Mouse (Mus musculus): Measurements from ENCODE around the gene Troap. TPM values are rescaled to one million over a fixed set of nuclear protein-coding genes. Genes with fewer than 3 reads are reported as not detected.

The Troap gene
- total RNA-seq, 4 experiments from 2014 or later: 0.33 to 0.66 (median 0.46) TPM

DNA sequence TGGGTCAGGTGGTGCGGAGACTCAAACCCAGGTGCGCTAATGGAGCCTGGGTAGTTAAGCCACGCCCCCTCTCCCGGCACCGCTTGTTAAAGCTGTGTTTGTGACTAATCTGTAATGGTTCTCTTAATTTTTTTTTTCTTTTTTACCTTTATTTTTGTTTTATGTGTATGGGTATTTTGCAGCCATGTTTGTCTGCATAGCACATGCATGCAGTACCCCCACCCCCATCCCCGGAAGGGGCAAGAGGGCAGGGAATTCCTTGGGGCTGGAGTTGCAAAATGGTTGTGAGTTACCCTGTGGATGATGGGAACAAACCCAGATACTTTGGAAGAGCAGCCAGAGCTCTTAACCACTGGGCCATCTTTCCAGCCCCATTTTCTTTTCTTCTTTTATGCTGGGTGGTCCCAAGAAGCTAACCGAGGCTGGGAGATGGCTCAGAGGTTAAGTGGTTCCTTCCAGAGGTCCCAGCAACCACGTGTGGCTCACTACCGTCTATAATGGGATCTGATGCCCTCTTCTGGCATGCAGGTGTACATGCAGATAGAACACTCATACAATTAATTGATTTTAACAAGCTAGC, 39.1 kb downstream of the Troap start:
- no peak for DNase-seq (ENCODE audit: low spot score in 2 of 2)

DNA sequence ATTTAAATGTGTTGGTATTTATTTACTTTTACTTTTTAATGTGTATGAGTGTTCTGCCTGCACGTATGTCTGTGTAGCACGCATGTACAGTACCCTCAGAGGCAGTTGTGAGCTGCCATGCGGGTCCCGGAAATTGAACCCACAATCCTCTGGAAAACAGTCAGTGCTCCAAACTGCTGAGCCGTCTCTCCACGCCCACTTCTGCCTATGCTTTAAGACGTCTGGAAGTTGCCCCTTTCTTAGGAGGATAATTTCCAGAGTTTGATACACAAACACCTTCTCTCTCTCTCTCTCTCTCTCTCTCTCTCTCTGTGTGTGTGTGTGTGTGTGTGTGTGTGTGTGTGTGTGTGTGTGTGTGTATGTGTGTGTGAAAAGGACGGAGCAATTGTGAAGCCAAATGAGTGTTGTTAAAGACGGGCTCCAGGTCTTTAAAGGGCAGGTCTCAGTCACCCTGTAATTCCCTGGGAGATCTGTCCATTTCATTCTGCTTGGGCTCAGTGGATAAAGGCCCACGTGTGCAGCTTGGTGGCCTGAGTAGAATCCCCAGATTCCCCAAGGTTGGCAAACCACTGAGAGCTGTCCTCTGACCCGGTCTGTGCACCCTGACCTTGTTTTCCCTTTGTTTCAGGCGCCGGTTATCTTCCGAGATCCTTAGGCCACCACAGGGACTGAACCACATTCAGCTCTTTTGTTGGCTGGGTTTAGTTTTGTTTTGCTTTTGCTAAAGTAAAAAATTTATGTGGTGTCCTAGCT, 40.1 kb downstream of the Troap start:
- no peak for DNase-seq (ENCODE audit: low spot score in 2 of 2)

DNA sequence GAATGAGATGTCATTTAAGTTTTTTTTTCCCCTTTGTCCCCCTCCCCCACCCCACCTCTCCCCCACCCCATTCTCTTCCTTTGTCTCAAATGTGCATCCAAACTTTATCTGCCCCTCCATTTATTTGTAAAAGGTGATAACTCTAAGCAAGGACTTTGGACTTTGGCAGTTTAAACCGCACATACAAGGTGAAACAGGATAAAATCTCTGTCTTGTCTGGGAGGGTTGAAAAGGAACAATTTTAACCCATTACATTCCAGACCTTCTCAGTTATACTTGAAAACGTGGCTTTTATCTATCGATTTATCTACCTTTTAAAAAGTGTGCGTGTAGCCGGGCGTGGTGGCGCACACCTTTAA, 40.7 kb downstream of the Troap start:
- DNase-seq (ENCODE audit: low spot score in 2 of 2): no peak

DNA sequence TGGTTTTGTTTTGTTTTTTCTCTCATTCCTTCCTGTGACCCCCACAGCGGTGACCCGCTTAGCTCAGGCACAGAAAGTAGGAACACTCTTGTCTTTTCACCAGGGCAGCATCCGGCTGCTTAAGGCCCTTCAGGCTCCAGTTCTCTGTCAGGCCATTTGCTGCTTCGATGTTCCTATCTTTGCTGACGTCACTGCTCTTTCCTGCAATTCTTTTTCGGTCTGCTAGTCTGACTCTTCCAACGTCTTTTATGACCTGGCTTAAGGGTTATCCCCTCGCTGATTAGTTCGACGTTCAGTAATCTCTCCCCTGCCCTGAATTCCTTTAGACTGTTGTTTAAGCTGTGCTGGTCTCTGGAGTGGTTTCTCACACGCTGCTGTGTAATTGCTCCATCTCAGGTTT, 42.2 kb downstream of the Troap start:
- DNase-seq (ENCODE audit: low spot score in 2 of 2): no peak

DNA sequence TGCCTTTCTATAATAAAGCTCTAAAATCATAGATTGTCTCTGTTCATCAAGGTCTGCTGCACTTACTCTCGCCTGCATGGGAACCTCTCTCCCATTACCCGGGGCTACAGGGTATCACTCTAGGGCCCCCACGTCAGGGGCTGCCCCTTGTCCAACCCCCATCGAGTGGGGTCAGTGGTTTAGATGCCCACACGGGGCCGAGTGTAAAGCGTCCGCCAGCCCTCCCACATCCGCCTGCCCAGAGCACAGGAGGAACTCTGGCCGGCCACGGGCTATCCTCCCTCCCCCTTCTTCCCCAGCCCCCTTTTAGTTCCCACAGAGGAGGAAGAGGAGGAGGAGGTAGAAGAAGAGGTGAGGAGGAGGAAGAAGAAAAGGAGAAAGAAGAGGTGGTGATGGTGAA, 46.4 kb downstream of the Troap start:
- no peak for DNase-seq (ENCODE audit: low spot score in 2 of 2)

DNA sequence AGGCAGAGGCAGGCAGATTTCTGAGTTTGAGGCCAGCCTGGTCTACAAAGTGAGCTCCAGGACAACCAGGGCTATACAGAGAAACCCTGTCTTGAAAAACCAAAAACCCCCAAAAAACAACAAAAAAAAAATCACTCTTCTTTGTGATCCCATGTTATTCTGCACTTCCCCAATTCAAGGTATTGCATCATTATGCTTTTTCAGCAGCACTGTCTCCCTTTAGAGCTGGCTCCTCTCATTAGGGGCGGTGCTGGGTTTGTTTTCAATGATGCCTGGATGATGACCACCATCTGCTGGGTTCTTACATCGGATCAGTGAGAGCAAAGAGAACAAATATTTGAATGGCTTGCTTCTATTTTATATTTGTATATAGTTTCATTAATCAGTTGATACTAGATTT, 48.3 kb downstream of the Troap start:
- DNase-seq (ENCODE audit: low spot score in 2 of 2): no peak

DNA sequence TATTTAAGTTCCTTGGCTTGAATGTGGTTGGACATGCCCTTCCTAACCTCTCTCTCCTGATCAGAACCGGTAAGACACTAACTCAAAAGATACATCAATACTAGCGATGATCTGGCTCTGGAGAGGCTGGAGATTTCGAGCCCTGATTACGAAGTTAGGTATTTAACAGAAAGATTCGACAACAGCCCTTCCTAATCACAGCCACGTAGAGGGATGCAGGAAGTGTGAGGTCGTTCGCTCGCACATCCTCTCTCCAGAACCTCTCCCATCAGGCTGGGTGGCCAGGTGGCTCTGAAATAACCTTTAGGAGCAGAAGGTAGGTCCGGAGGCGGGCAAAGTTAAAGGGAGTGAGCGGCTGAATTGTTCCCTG, 51.3 kb downstream of the Troap start, which contains the start of gene Spats2:
Gene Spats2 (plus strand): TSS at position 206 of the 370 bp plus-strand sequence.
- no peak for DNase-seq (ENCODE audit: low spot score in 2 of 2)

DNA sequence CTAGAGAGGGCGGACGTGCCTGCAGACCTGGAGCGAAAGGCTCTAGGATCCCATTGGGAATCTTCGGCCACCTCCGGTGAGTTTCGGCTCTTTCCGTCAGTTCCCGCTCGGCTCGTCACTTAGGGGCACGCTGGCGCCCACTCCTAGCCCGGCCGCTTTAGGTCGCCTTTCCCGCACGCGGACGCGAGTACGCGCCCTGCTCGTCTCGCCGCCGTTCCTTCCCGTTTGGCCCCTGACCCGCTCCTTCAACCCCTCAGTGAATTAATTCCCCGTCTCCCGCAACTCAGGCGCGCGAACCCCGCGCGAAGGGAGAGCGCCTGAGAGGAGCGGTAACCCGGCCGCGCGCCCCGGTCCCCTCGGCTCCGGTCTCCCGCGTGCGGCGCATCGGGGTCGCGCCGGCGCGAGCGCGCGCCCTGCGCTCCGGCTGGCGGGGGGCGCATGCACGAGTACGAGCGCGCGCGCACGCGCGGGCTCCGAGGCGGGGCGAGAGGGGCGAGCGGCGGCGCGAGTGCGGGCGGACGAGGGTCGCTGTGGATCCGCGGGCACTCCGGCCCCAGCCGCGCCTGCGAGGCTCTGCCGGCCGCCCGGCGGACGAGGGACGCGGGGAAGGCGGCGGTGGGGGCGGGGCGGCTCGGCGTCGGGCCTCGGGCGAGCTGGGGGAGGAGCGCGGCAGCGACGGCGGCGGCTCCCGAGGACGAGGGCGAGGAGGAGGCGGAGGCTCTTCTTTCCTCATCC, 51.9 kb downstream of the Troap start:
- peak; percentile 72 to 79 for DNase-seq (ENCODE audit: low spot score in 2 of 2)

DNA sequence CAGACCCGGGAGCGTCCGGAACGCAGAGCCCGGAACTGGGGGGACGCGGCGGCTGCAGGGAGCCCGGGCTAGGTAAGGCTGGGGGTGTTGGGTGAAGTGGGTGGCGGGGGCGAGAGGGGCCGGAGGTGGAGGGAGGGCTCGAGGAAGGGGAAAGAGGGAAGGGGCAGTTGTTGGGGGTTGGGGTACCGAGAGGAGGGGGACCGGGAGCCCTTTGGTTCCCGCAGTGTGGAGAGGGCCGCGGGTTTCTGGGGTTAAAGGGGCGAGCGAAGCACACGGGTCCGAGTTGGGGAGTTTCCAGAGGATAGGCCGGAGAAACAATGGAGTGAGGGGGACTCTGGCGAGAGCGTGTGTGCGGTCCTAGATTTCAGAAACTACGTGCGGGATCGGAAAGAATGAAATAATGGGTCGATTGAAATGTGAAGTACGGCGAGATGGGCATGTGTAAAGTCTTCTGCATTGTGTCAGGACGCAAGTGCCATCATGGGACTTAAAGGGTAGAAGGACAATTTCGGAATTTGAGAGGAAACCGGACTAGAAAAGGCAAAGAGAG, 52.5 kb downstream of the Troap start:
- no peak for DNase-seq (ENCODE audit: low spot score in 2 of 2)

DNA sequence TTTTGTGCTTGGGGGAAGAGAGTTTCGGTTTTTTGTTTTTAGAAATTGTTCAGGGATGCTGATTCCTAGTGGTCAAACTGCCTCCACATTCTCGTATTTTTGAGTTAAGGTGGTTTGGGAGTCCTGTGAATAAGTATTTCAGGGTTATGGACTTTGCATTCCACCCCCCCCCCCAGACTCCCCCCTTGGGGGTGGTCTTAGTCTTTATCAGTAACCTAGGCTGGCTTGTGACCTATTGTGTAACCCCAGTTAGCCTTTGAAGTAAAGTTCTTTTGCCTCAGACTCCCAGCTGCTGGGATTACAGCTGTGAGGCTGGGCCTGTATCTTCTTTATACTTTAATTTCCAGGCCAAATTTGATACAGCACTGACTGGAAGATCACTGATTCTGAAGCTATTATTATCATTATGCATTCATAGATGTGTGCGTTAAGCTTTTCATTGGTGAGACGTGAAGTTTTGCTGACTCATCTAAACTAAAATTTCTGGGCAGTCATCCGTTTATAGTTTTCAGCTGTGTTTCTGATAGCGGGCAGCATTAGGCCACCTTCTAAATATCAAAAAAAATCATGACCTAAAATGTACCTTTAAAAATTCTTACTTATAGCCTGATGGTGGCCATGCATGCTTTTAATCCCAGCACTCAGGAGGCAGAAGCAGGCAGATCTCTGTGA, 53.6 kb downstream of the Troap start:
- DNase-seq (ENCODE audit: low spot score in 2 of 2): no peak

DNA sequence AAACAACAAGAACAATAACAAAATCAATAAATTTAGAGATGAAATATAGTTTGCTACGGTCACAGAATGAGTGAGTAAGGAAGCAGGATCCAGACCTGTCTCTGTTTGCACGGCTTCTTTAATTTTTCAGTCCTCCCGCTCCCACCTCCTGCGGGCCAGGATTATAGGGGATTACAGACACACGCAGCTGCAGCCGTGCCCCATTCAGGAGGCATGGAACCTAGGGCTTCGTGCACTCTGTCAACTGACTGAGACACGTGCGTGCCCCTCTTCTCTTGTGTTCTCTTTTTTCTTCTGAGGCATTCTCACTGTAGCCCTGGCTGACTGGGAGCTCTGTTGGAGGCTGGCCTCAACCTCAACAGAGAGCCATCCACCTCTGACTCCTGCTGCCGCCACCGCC, 55.1 kb downstream of the Troap start:
- no peak for DNase-seq (ENCODE audit: low spot score in 2 of 2)

DNA sequence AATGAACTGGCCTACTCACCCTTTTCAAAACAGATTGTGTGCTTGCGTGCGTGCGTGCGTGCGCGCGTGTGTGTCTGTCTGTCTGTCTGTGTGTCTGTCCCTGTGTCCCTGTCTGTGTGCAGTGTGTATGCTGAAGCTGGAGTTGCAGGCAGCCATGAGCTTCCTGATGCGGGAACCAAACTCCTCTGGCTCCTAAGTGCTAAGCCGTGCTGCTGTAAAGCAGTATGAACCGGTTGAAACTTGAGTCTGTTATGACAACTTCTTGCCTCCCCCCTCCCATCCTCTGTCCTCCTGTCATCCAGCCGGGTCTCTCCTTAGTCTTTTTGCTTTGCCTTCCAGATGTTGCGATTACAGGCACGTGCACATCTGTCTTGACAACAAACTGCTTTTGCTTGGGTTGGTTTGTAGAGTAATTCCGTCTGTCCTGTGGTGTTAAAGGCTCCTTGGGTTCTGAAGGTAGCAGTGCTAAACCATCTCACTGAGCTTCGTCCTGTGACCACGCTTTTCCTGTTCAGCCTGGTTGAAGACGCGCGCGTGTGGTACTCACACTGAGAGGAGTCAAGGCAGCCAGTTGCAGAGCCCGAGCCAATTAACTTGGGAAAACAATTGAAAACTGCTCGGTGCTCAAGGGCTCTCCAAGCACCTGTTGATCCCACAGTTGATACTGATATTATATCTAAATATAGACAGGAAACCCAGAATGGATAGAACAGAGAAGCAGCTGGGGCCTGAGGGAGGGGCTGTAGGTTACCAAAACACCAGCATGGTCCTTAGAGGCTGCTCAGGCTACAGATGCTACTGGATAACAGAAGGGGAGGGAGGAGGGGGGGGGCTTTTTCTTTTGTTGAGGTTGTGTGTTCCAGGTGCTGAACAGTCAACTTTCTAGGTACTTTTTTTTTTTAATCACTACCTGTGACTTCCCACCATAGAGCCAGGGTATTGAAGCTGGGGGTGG, 55.9 kb downstream of the Troap start:
- no peak for DNase-seq (ENCODE audit: low spot score in 2 of 2)

Small RNA genes lying within 50 kb of the gene (microRNA-seq; reads per million reads assigned to microRNA genes)
- 0 to 0.25 reads per million in 2 experiments for gene Mir6960

Other genes with a start within 250 kb of the Troap start
- gene Prkag1, start 243.1 kb upstream of the Troap start, total RNA-seq (2022): 10 to 100 TPM; 49.0 to 55.2 (median 50.2) TPM
- gene Kmt2d, start 203.4 kb upstream of the Troap start, total RNA-seq (2022): 10 to 100 TPM; 77.8 to 96.0 (median 89.6) TPM
- gene Rhebl1, start 180.0 kb upstream of the Troap start, total RNA-seq (2022): 10 to 100 TPM in 1 of 4 experiments, 1 to 10 TPM in 3; 4.9 to 10.4 (median 7.9) TPM
- gene Dhh, start 176.0 kb upstream of the Troap start, total RNA-seq (2022): under 1 TPM in 3 of 4 experiments, not detected in 1; 0.18 to 0.34 (median 0.23) TPM
- gene Lmbr1l, start 156.3 kb upstream of the Troap start, total RNA-seq (2022): 10 to 100 TPM; 17.9 to 21.8 (median 19.6) TPM
- gene Tuba1b, start 140.0 kb upstream of the Troap start, total RNA-seq (2022): 100 to 1,000 TPM; 488 to 526 (median 515) TPM
- gene Gm49450, start 121.0 kb upstream of the Troap start, total RNA-seq (2022): not detected
- gene Tuba1a, start 120.9 kb upstream of the Troap start, total RNA-seq (2022): 100 to 1,000 TPM; 800 to 882 (median 860) TPM
- gene Tuba1c, start 44.7 kb upstream of the Troap start, total RNA-seq (2022): 10 to 100 TPM; 47.7 to 64.5 (median 52.7) TPM
- 1 to 10 TPM in 3 of 4 experiments, under 1 TPM in 1; 0.96 to 1.9 (median 1.4) TPM for gene Prph, start 19.4 kb upstream of the Troap start, total RNA-seq (2022)
- gene C1ql4, start 13.2 kb downstream of the Troap start, total RNA-seq (2022): under 1 TPM in 1 of 4 experiments, not detected in 3; 0.21 TPM
- gene Dnajc22, start 18.6 kb downstream of the Troap start, total RNA-seq (2022): under 1 TPM in 3 of 4 experiments, not detected in 1; 0.31 to 0.39 (median 0.34) TPM
- 10 to 100 TPM; 29.6 to 31.8 (median 30.0) TPM for gene Spats2, start 51.3 kb downstream of the Troap start, total RNA-seq (2022)
- gene Kcnh3, start 150.3 kb downstream of the Troap start, total RNA-seq (2022): 10 to 100 TPM; 77.9 to 90.0 (median 86.8) TPM
- 10 to 100 TPM; 69.6 to 85.0 (median 73.3) TPM for gene Mcrs1, start 177.4 kb downstream of the Troap start, total RNA-seq (2022)
- 100 to 1,000 TPM in 1 of 4 experiments, 10 to 100 TPM in 3; 93.1 to 117 (median 99.9) TPM for gene Prpf40b, start 220.5 kb downstream of the Troap start, total RNA-seq (2022)
- 1 to 10 TPM in 3 of 4 experiments, under 1 TPM in 1; 0.61 to 2.6 (median 1.6) TPM for gene Fam186b, start 221.3 kb downstream of the Troap start, total RNA-seq (2022)